Mouse (Mus musculus) left cerebral cortex, postnatal 4 days (tissue): ENCODE measurements around the gene Ahnak2. TPM values are rescaled to one million over a fixed set of nuclear protein-coding genes. Genes with fewer than 3 reads are reported as not detected.

ENCODE experiments used
- DNase-seq: peaks from one replicate; pipeline ENCODE4 v3.0.0-alpha.2; 2022
- intact Hi-C: fragments of 180-260 bp; cut with DNase I; formaldehyde crosslinking; loops from one replicate; pipeline ENCODE4 v1.15.1; 2025
- total RNA-seq, 2 experiments: library from RNA; stranded (reverse); gene quantifications; 2 replicates each; pipeline ENCODE4 v1.2.3; 2021

The Ahnak2 gene
- total RNA-seq, 2 experiments from 2014 or later = 28.1 to 28.2 TPM

DNA sequence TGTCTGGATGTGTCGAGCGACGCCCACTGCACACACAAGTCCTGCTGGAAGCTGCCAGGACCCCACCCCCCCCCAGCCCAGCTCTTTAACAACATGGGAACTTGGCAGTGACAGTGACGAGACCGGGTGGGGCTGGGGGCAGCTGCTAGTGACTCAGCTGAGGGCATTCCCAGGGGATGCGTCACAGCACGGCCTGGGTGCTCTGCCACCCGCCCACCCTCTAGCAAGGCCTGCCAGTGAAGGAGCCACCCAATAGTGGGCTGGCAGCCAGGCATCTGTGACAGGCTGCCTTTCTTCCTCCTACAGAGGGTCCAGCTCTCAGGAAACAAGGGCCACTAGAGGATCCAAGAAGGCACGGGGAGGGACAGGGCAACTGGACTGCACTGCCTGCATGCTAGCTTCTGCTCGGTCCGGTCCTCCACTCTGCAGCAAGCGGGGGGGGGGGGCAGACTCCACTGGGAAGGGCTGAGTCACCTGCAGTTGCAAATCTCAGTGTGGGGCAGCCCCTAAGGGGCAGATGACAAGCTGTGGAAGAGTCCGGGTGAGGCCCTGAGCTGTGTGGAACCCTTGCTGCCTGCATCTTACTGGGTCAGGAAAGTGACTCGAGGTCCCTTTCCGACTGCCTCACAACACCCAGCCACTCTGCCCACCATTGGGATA lies 4.7 kb downstream of the Ahnak2 start:
- peak; percentile 73 for DNase-seq
- intact Hi-C loops = no loop called here

- intact Hi-C loops = no loop called here
- no peak for DNase-seq
These were observed 5.6 kb downstream of the Ahnak2 start for GRCm38 (mm10) chr12:112796551-112797510.

DNA sequence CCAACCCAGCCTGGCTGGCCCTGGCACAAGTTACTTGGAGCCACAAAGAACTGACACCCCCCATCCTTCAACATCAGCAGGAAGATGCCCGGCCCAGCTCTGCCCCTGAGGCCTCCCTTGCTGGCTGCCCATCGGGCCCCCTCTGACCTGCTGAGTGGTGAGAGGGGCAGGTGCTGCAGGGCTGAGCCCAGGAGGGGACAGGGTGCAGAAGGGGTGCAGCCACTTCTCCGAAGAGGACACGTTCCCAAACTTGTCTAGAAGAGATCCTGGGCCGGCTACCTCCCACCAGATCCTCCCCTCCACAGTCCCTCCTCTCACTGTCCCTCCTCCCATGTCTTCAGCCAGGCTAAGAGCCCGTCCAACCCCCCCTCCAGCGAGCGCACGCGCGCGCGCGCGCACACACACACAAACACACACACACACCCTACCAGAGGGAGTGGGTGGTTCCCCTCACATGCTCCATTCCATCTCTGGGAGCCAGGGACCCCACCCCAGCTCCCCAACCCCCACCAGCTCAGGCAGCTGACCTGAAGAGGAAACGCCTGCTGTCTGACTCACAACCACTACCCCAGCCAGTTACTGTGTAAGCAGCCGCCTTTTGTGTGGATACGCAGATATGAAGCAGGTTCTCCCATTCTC lies 6.9 kb downstream of the Ahnak2 start:
- no peak for DNase-seq
- intact Hi-C loops = no loop called here

- intact Hi-C loops = no loop called here
- no peak for DNase-seq
These were observed 7.5 kb downstream of the Ahnak2 start for GRCm38 (mm10) chr12:112794998-112795397.

GRCm38 (mm10) chr12:112794356-112794816 lies 8.1 kb downstream of the Ahnak2 start:
- intact Hi-C loops = no loop called here
- no peak for DNase-seq

DNA sequence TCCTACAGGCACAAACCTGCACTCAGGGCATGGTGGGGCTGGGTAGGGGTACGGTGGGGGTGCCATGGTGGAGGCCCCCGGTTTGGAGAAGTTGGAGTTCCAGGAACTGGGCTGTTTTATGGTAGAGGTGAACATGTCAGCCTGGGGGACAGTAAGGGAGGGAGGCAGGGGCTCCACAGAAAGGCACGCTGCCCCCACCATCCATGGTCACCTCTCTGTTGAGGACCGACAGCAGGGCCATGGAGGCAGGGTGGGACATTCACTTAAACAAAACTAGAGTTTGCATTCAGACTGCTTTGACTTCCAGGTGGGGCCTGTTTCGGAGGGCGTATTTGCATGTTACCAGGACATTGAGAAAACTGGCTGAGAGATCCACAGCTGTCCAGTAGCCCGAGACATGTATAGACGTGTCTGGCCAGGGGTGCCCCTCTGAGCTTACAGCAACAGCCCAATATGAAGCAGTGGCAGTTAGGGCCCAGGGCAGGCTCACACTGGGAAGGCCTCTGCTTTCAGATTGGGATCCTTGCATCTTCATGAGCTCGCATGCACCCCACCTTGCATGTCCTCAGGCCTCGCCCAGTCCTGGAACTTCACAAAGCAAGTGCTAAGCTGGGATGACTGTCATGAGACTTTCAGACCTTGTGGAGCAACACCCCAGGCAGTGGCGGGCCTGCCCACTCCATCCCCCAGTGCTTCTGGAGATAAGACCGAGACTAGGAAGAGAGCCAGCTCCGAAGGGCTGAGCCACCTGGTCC lies 8.7 kb downstream of the Ahnak2 start:
- peak; percentile 61 for DNase-seq
- intact Hi-C loops = no loop called here

DNA sequence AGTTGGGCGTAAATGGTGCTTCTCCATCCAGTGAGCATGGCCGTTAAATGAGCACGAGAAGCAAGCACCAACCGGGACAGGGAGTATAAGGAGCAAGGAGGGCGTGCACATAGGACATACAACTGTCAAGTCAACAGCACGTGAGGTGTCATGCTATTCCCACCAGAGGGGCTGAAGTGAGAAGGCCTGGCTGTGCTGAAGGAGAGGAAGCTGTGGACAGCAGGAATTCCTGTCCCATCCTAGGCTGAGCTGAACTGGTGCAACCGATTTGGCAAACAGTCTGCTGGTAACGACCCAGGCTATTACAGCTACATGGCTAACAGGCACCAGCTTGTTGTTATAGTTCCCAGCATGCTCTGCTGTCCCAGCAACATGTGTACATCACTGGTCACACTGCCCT lies 11.4 kb downstream of the Ahnak2 start:
- intact Hi-C loops = no loop called here
- no peak for DNase-seq

GRCm38 (mm10) chr12:112774481-112774880 lies 28.0 kb downstream of the Ahnak2 start:
- no peak for DNase-seq
- intact Hi-C loops = no loop called here

DNA sequence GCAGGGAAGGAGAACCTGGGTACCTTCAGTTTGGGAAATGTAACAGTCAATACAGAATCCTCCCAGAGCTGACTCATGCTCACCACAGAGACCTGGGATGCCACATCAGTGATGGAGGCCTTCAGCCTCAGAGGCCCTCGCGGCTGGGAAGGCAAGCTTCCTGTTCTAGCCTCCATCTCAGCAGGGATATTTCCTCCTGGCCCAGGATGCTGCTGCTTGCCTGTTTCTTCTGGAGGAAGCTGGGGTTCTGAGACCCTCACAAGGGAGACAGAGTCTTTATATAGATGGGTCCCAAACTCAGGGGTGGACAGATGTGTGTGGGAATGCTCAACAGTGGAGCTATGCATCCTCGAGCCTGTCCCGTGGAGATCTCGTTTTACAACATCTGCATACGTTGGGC lies 28.4 kb downstream of the Ahnak2 start:
- intact Hi-C loops = no loop called here
- no peak for DNase-seq

DNA sequence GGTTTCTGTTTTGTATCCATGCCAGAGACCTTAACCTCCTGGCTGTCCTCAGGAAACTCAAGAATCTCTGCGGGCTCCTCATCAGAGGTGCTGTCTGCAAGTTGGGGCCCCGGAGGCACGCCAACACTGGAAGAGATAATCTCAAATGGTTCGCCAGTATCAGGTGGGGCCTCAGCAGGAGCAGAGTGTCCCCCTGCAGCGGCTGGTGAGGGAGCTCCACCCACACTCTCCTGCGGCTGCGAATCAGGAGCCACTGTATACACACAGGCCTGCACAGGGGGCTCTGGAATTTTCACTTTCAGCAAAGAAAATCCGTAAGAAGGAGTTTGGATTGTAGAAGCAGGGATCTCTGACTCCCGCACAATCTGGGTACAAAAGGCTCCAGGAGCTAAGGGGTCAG lies 29.1 kb downstream of the Ahnak2 start:
- no peak for DNase-seq
- intact Hi-C loops = no loop called here

- intact Hi-C loops = no loop called here
- no peak for DNase-seq
These were observed 30.2 kb downstream of the Ahnak2 start for GRCm38 (mm10) chr12:112772306-112772705.

- intact Hi-C loops = no loop called here
- DNase-seq = peak; percentile 0
These were observed 32.1 kb downstream of the Ahnak2 start for GRCm38 (mm10) chr12:112770396-112770795.

GRCm38 (mm10) chr12:112769751-112770150 lies 32.7 kb downstream of the Ahnak2 start:
- no peak for DNase-seq
- intact Hi-C loops = no loop called here

GRCm38 (mm10) chr12:112769031-112769430 lies 33.4 kb downstream of the Ahnak2 start:
- intact Hi-C loops = no loop called here

GRCm38 (mm10) chr12:112768166-112768565 lies 34.3 kb downstream of the Ahnak2 start:
- peak; percentile 0 for DNase-seq
- intact Hi-C loops = no loop called here

More at GRCm38 (mm10) chr12:112769031-112769430, 33.4 kb downstream of the Ahnak2 start:
- peak; percentile 5 for DNase-seq

- peak; percentile 51 for DNase-seq
- intact Hi-C loops = no loop called here
These were observed 35.2 kb downstream of the Ahnak2 start for GRCm38 (mm10) chr12:112767036-112767890.

- intact Hi-C loops = no loop called here
These were observed 35.9 kb downstream of the Ahnak2 start for GRCm38 (mm10) chr12:112766586-112766985.

GRCm38 (mm10) chr12:112764991-112765390 lies 37.5 kb downstream of the Ahnak2 start:
- no peak for DNase-seq
- intact Hi-C loops = no loop called here

More at GRCm38 (mm10) chr12:112766586-112766985, 35.9 kb downstream of the Ahnak2 start:
- no peak for DNase-seq

- intact Hi-C loops = no loop called here
- peak; percentile 0 for DNase-seq
These were observed 38.3 kb downstream of the Ahnak2 start for GRCm38 (mm10) chr12:112764141-112764540.
